Mouse (Mus musculus) lung, adult 2 months (tissue): ENCODE data around the gene Babam2.

Experiments used
- CTCF ChIP-seq: fragments of 200-500 bp; IDR thresholded peaks from 2 replicates; pipeline ENCODE4 v1.5.1; 2011; ENCODE audit warnings: mild to moderate bottlenecking, low read length, control low read depth; ENCODE audit not compliant: insufficient read depth
- POLR2A ChIP-seq: fragments of 200-500 bp; IDR thresholded peaks from 2 replicates; pipeline ENCODE4 v1.6.1; 2011; ENCODE audit warnings: low read depth, mild to moderate bottlenecking, control low read depth, low read length, borderline replicate concordance; ENCODE audit errors: extremely low read depth

DNA sequence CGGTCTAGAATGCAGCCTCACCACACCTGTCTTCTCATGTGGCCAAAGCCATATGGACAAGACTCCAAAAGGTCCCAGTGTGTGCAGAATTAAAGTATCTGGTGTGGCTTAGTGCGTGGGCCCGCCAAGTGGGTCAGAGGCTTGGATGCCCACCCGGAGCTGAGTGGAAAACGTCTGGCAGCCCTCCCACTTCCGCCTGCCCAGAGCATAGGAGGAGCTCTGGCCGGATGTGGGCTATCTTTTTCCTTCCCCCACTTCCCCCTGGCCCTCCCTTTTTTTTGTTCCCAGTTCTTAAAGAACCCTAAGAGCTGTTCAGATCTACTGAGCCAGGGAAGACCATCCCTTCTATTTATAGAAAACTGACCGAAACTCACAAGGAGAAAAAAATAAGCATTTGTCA, 356.0 kb downstream of the Babam2 start:
- TF ChIP-seq CTCF = no peak
- TF ChIP-seq POLR2A = no peak
